Mouse (Mus musculus): ENCODE results near the gene Ntn1.

The Ntn1 gene

GRCm38 (mm10) chr11:68384592-68385020 is 16.0 kb downstream of the Ntn1 start:
- DNase-seq (ENCODE audit: extremely low spot score, low read depth, low spot score) = no peak

- no peak for DNase-seq (ENCODE audit: extremely low spot score, low read depth, low spot score)
These were observed 16.5 kb downstream of the Ntn1 start for GRCm38 (mm10) chr11:68384131-68384530.

- DNase-seq (ENCODE audit: extremely low spot score, low read depth, low spot score) = no peak
These were observed 17.1 kb downstream of the Ntn1 start for GRCm38 (mm10) chr11:68383519-68383918.

GRCm38 (mm10) chr11:68381833-68382232 is 18.8 kb downstream of the Ntn1 start:
- DNase-seq (ENCODE audit: extremely low spot score, low read depth, low spot score) = no peak

GRCm38 (mm10) chr11:68381318-68381717 is 19.3 kb downstream of the Ntn1 start:
- DNase-seq (ENCODE audit: extremely low spot score, low read depth, low spot score) = no peak

- no peak for DNase-seq (ENCODE audit: extremely low spot score, low read depth, low spot score)
These were observed 21.5 kb downstream of the Ntn1 start for GRCm38 (mm10) chr11:68378946-68379764.

- no peak for DNase-seq (ENCODE audit: extremely low spot score, low read depth, low spot score)
These were observed 22.2 kb downstream of the Ntn1 start for GRCm38 (mm10) chr11:68378419-68378818.

GRCm38 (mm10) chr11:68373105-68373504 is 27.5 kb downstream of the Ntn1 start:
- DNase-seq (ENCODE audit: extremely low spot score, low read depth, low spot score) = no peak

- DNase-seq (ENCODE audit: extremely low spot score, low read depth, low spot score) = no peak
These were observed 29.0 kb downstream of the Ntn1 start for GRCm38 (mm10) chr11:68371609-68372008.

GRCm38 (mm10) chr11:68356901-68357300 is 43.7 kb downstream of the Ntn1 start:
- no peak for DNase-seq (ENCODE audit: extremely low spot score, low read depth, low spot score)

GRCm38 (mm10) chr11:68355561-68355960 is 45.1 kb downstream of the Ntn1 start:
- DNase-seq (ENCODE audit: extremely low spot score, low read depth, low spot score) = no peak

- no peak for DNase-seq (ENCODE audit: extremely low spot score, low read depth, low spot score)
These were observed 45.8 kb downstream of the Ntn1 start for GRCm38 (mm10) chr11:68354848-68355247.

GRCm38 (mm10) chr11:68352236-68352635 is 48.4 kb downstream of the Ntn1 start:
- no peak for DNase-seq (ENCODE audit: extremely low spot score, low read depth, low spot score)

GRCm38 (mm10) chr11:68348851-68349250 is 51.8 kb downstream of the Ntn1 start:
- DNase-seq (ENCODE audit: extremely low spot score, low read depth, low spot score) = no peak

- DNase-seq (ENCODE audit: extremely low spot score, low read depth, low spot score) = no peak
These were observed 52.5 kb downstream of the Ntn1 start for GRCm38 (mm10) chr11:68348083-68348482.

GRCm38 (mm10) chr11:68347508-68347907 is 53.1 kb downstream of the Ntn1 start:
- no peak for DNase-seq (ENCODE audit: extremely low spot score, low read depth, low spot score)

GRCm38 (mm10) chr11:68346099-68346498 is 54.5 kb downstream of the Ntn1 start:
- DNase-seq (ENCODE audit: extremely low spot score, low read depth, low spot score) = no peak

- no peak for DNase-seq (ENCODE audit: extremely low spot score, low read depth, low spot score)
These were observed 56.4 kb downstream of the Ntn1 start for GRCm38 (mm10) chr11:68344221-68344620.

- DNase-seq (ENCODE audit: extremely low spot score, low read depth, low spot score) = no peak
These were observed 57.9 kb downstream of the Ntn1 start for GRCm38 (mm10) chr11:68342761-68343160.

- no peak for DNase-seq (ENCODE audit: extremely low spot score, low read depth, low spot score)
These were observed 58.6 kb downstream of the Ntn1 start for GRCm38 (mm10) chr11:68342003-68342400.

- DNase-seq (ENCODE audit: extremely low spot score, low read depth, low spot score) = no peak
These were observed 59.3 kb downstream of the Ntn1 start for GRCm38 (mm10) chr11:68341111-68342002.

GRCm38 (mm10) chr11:68340366-68340765 is 60.3 kb downstream of the Ntn1 start:
- DNase-seq (ENCODE audit: extremely low spot score, low read depth, low spot score) = no peak

Data from hindlimb bud, embryonic 11.5 days (tissue).